Mouse (Mus musculus) megakaryocyte-erythroid progenitor cell, adult 5-6 weeks (primary cell): ENCODE measurements at regions not wholly inside any gene's neighbourhood (a gene's known extent, or its start where the extent isn't known, plus 50 kb on each side); places are given as distances from the start of the nearest gene placed in this dataset.

Experiments used
- ATAC-seq: replicated peaks from 2 replicates; pipeline ENCODE4 v1.8.0; 2016; ENCODE audit warnings: mild to moderate bottlenecking, inconsistent platforms; ENCODE audit not compliant: severe bottlenecking, poor library complexity, low FRiP score, low TSS enrichment

GRCm38 (mm10) chr8:128085800-128086199, 272.6 kb upstream of the Nrp1 start:
- ATAC-seq = no peak

- ATAC-seq = no peak
Observed at GRCm38 (mm10) chr8:128087500-128087899, 270.9 kb upstream of the Nrp1 start.

GRCm38 (mm10) chr8:128092826-128093225, 265.6 kb upstream of the Nrp1 start:
- no peak for ATAC-seq

GRCm38 (mm10) chr8:128095451-128095850, 263.0 kb upstream of the Nrp1 start:
- no peak for ATAC-seq

DNA sequence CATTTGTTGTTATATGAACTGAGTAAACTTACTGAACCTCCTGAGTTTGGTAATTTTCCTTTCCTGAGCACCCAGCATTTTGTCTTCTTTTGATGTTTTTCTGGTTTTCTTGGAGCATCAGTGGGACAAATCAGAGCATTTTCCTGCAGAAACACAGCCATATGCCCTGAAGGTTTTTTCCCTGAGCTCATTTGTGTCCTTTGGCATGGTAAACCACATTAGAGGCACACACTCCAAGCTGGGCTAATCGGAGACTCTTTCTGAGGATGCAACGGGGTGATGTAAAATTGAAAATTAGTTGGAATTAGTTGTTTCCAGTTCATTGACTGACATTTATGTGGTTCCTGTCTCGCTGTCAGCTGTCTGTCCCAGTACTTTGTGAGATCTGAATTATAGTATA, 260.8 kb upstream of the Nrp1 start:
- no peak for ATAC-seq

DNA sequence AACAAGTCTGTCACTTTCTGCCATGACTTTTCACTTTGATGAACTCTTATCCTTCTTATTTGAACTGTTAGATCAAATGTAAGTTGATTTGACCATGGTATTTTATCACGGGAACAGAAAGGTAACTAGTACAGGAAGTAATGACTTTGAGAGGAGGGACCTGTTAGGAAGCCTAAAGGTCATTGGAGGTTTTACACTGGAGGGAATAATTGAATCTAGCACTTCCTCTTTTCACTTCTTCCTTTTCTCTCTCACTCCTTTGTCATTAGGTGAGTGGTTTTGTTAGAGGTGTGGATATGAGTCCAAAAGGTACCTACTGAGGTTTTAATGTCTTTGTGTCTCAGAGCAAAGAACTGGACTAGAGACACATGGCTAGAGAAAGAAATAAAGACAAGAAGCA, 255.0 kb upstream of the Nrp1 start:
- no peak for ATAC-seq

- ATAC-seq = no peak
Observed at GRCm38 (mm10) chr8:128106569-128106968, 251.8 kb upstream of the Nrp1 start.

DNA sequence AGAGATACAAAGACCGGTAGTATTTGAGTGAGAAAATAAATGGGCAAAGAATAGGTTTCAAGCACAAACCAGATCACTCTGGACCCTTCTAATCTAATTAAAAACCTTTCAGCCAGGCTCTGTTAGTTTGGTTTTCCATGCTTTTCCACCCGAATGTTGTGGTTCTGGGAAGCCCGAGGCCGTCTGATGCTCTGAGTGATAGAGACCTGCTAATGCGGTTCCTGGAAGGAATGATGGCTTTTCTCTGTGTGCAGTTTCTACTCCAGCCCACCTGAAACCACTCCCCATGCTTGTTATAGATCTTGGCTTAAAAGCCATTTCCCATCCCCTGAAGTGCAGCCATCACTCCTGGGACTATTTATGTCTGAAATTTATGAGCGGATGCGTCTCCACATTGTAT, 251.4 kb upstream of the Nrp1 start:
- ATAC-seq = no peak

DNA sequence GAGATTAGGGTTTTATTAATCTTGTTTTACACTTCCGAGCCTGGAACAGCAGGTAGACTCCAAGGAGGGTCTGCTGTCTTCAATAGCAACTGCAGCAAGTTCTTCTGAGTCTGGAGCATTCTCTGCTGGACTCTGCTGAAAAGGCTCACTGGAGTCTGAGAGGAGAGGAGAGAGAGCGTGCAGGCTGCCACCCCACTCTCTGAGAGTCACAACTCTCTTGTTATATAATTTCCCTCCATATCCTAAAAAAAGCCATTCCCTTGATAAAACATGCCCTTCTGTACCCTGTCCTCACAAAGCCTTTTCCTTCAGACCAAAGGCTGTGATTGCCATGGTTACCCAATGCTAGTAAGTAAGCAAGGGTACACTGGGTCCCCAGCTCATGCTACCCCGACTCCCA, 249.4 kb upstream of the Nrp1 start:
- ATAC-seq = no peak

DNA sequence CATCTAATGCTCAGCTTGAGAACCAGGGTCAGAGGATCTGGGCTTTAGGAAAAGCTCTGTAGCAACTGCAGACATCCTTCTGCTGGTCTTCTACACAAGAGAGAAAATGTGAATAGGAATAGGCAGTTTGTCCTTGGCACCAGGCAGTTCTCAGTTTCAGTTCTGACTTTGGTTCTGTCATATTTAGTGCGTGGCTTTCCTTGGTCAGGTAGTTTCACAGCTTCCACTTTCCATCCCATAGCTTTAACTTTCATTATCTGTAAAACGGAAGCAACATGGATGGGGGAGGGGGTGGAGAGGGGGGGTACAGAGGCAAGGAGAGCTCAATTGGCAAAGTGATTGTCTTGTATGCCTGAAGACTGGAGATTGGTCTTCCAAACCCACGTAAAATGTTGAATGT, 247.3 kb upstream of the Nrp1 start:
- no peak for ATAC-seq

GRCm38 (mm10) chr8:128113116-128113515, 245.3 kb upstream of the Nrp1 start:
- ATAC-seq = no peak

DNA sequence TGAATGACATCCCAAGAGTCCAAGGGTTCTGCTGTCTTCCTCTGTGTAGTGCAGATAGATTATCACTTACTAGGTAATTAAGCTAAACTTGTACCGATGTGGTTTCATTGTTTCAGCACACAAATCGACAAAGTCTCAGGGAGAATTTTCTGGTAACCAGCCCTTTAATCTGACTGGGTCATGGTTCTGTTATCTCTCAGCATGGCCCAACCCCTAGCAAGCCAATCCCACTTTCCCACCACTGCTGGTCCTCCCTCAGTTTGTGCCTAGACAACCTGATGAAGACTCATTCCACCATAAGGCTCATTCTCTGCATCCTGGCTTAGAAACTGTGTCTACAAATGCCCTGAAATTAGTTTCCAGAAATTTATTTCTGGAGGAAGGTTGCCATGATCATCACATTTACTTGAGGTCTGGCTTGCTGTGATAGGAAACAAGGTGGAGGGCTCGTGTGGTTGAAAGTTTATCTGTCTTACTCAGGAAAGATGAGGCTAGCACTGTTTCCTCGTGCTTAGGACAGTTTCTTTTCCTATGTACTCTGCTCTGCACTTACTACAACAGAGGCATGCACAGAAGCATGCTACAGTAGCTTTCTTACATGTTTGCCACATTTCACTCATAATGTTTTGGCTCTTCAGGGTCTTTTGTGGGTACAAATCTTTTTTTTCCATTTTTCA, 217.0 kb upstream of the Nrp1 start:
- peak; percentile 91 for ATAC-seq

GRCm38 (mm10) chr8:128148351-128148942, 210.0 kb upstream of the Nrp1 start:
- 0 out of 2 replicates have a peak, but pooled peaks have one; percentile 26 for ATAC-seq

GRCm38 (mm10) chr8:128155604-128156003, 202.8 kb upstream of the Nrp1 start:
- no peak for ATAC-seq

GRCm38 (mm10) chr8:128156221-128156620, 202.2 kb upstream of the Nrp1 start:
- no peak for ATAC-seq

DNA sequence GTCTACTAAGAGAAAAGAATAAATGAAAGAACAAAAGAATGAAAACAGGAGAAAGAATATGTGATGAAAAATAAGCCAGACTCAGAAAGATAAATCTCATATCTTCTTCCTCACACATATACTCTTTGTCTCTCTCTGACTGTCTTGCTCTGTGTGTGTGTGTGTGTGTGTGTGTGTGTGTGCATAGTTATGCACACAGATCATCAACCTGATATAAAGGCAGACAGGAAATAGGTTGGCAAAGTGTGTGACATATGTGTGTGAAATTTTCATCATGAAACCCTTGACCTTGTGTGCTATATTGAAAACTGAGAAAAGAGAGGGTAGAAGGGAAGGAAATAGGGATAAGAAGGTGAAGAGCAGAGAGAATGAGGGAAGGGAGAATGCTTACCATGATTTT, 195.5 kb upstream of the Nrp1 start:
- ATAC-seq = no peak

DNA sequence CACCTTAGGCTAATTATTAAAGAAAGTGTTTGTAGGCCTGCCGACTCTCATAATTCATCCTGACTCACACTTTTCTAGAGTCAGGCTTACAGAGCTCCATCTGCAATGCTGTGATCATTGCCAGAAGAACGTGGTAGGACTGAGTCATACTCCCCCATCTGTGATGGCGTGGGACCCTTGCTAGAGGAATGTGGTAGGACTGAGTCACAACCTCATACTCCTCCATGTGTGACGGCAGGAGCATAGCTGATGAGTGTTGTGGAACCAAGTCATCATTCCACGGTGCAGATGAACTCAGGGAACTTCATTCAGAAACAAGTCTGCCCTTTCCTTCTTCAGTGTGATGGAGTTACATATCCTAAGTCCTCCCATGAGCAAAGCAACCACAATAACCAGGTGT, 193.4 kb upstream of the Nrp1 start:
- ATAC-seq = no peak

GRCm38 (mm10) chr8:128165591-128165990, 192.8 kb upstream of the Nrp1 start:
- no peak for ATAC-seq

GRCm38 (mm10) chr8:128166097-128166496, 192.3 kb upstream of the Nrp1 start:
- ATAC-seq = no peak

DNA sequence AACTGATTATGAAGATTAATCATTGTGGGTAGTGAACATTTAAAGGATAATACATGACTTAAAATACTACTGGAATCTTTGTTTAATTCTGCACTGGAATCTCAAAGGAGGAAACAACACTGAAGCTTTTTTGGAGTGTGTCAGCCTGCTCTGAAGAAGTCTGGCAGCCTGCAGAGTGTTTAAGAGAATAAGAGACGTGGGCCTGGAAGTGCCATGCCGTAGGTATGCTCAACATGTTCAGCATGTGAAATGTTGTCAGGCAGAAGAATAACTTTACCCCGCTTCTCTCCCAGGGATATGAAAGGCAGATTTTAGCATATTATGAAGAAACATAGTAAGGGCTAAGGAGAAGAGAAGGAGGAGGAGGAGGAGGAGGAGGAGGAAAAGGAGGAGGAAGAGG, 189.6 kb upstream of the Nrp1 start:
- no peak for ATAC-seq

- ATAC-seq = no peak
Observed at GRCm38 (mm10) chr8:128171116-128171515, 187.3 kb upstream of the Nrp1 start.

DNA sequence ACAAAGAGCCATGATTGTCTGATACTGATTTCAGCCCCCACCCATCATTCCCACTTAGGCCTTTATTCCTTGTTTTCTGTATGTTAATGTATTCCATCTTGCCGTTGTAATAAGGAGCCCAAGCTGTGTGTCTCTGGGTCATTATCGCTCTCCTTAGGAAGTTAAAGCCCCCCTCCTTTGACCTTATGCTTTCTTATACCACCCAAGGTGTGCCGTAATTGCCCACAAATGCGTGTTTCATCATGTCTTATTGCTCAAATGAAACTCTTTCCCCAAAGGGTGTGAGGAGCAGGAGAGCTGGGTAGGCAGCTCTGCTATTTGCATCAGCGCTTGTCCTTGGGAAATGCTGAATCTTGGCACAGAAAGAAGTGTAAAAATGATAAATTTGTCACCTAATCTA, 178.2 kb upstream of the Nrp1 start:
- ATAC-seq = no peak
